Mouse (Mus musculus) lung, embryonic 14.5 days (tissue): Measurements from ENCODE around the gene Pknox1. TPM values are rescaled to one million over a fixed set of nuclear protein-coding genes. Genes with fewer than 3 reads are reported as not detected.

Source experiments
- ATAC-seq: fragments of 200-750 bp; cut with Nextera tagmentation; 2 replicates; pipeline ENCODE4 v1.8.0; 2017; ENCODE audit warnings: mild to moderate bottlenecking, moderate TSS enrichment, moderate library complexity; ENCODE audit not compliant: insufficient read depth
- DNase-seq: peaks from one replicate; pipeline ENCODE4 v3.0.0-alpha.2; 2015
- H3K27ac ChIP-seq: fragments of 300-500 bp; sonication (generic); 2 replicates; pipeline ENCODE4 v1.5.1; 2014; ENCODE audit warnings: low read depth, mild to moderate bottlenecking, moderate library complexity
- H3K27me3 ChIP-seq: fragments of 300-500 bp; sonication (generic); 2 replicates; pipeline ENCODE4 v1.6.1; 2014; ENCODE audit warnings: low read length, control low read depth; ENCODE audit not compliant: insufficient read depth
- H3K36me3 ChIP-seq: fragments of 300-500 bp; sonication (generic); 2 replicates; pipeline ENCODE4 v1.6.1; 2014; ENCODE audit warnings: control low read depth; ENCODE audit not compliant: insufficient read depth
- H3K4me1 ChIP-seq: fragments of 300-500 bp; sonication (generic); 2 replicates; pipeline ENCODE4 v1.6.1; 2014; ENCODE audit warnings: antibody characterized with exemption, control low read depth; ENCODE audit not compliant: insufficient read depth
- H3K4me2 ChIP-seq: fragments of 300-500 bp; sonication (generic); 2 replicates; pipeline ENCODE4 v1.6.1; 2014; ENCODE audit warnings: mild to moderate bottlenecking
- H3K4me3 ChIP-seq: fragments of 300-500 bp; sonication (generic); 2 replicates; pipeline ENCODE4 v1.5.1; 2014; ENCODE audit warnings: low read depth, low read length
- H3K9ac ChIP-seq: fragments of 300-500 bp; sonication (generic); 2 replicates; pipeline ENCODE4 v1.6.1; 2014
- H3K9me3 ChIP-seq: fragments of 300-500 bp; sonication (generic); 2 replicates; pipeline ENCODE4 v1.6.1; 2016; ENCODE audit warnings: low read depth, low read length, control low read depth
- CTCF ChIP-seq: IDR thresholded peaks from 2 replicates; pipeline ENCODE4 v1.5.1; 2016; ENCODE audit warnings: antibody characterized with exemption, low read depth
- WGBS: fragments of 180-500 bp; shearing (Covaris S2); extraction: QIAGEN DNeasy Blood & Tissue Kit; methylation state at CpG from one replicate; pipeline ENCODE4 v1.1.7; 2014; 5-methylcytosine and 5-hydroxymethylcytosine counted together
- polyA plus RNA-seq: library from polyadenylated mRNA; unstranded; fragments of >200 nt; fragmentation: Nextera tagmentation; extraction: Ambion mirVana; gene quantifications from 2 replicates; pipeline ENCODE4 v1.2.1, GENCODE M21; 2014

Gene Pknox1
- polyA plus RNA-seq, 1 experiment from 2014 or later = 54.1 TPM

GRCm38 (mm10) chr17:31613086-31613755 is 48.7 kb downstream of the Pknox1 start:
- Histone ChIP-seq H3K9me3 (no peaks in the 10 kb centered on the region), H3K4me3 (no peak overlapping the region), H3K27ac (no peak overlapping the region), H3K27me3 (no peaks in the 10 kb centered on the region), H3K9ac (no peak overlapping the region), H3K36me3 (0 out of 2 replicates have a peak, but pooled peaks cover 4% of the 10 kb centered on the region), H3K4me2 (no peak overlapping the region), H3K4me1 (no peaks in the 10 kb centered on the region)
- TF ChIP-seq CTCF = no peak
- DNase-seq (peak; percentile 50), ATAC-seq (no peak)
- WGBS = 52% methylated on average over 4 of the region's 4 CpGs

- Histone ChIP-seq H3K27me3 (no peaks in the 10 kb centered on the region), H3K4me3 (no peak overlapping the region), H3K27ac (no peak overlapping the region), H3K9me3 (no peaks in the 10 kb centered on the region), H3K4me1 (no peaks in the 10 kb centered on the region), H3K36me3 (no peaks in the 10 kb centered on the region), H3K9ac (no peak overlapping the region), H3K4me2 (no peak overlapping the region)
- WGBS = 84% methylated on average over 4 of the region's 4 CpGs
- DNase-seq (no peak), ATAC-seq (no peak)
- TF ChIP-seq CTCF = no peak
Measured at GRCm38 (mm10) chr17:31623101-31623500, 58.6 kb downstream of the Pknox1 start.

GRCm38 (mm10) chr17:31627961-31628360 is 63.4 kb downstream of the Pknox1 start:
- no peak for TF ChIP-seq CTCF
- H3K4me3 ChIP-seq = no peak overlapping the region
- H3K27ac ChIP-seq = no peak overlapping the region
- no peaks in the 10 kb centered on the region for H3K4me1 ChIP-seq
- no peaks in the 10 kb centered on the region for H3K36me3 ChIP-seq
- H3K27me3 ChIP-seq = no peaks in the 10 kb centered on the region
- WGBS = 92% methylated on average over 2 of the region's 2 CpGs
- no peak for ATAC-seq
- no peaks in the 10 kb centered on the region for H3K9me3 ChIP-seq
- no peak for DNase-seq
- no peak overlapping the region for H3K4me2 ChIP-seq
- H3K9ac ChIP-seq = no peak overlapping the region

- Histone ChIP-seq H3K4me3 (no peak overlapping the region), H3K27me3 (peaks cover 14% of the 10 kb centered on the region), H3K4me2 (no peak overlapping the region), H3K9me3 (no peaks in the 10 kb centered on the region), H3K9ac (no peak overlapping the region), H3K36me3 (no peaks in the 10 kb centered on the region), H3K27ac (no peak overlapping the region), H3K4me1 (no peaks in the 10 kb centered on the region)
- WGBS = 69% methylated on average over 10 of the region's 10 CpGs
- no peak for TF ChIP-seq CTCF
- ATAC-seq (no peak), DNase-seq (no peak)
Measured at GRCm38 (mm10) chr17:31631081-31631800, 66.7 kb downstream of the Pknox1 start.

- Histone ChIP-seq H3K4me3 (no peak overlapping the region), H3K9me3 (no peaks in the 10 kb centered on the region), H3K27me3 (peaks cover 22% of the 10 kb centered on the region), H3K4me2 (no peak overlapping the region), H3K4me1 (no peaks in the 10 kb centered on the region), H3K27ac (no peak overlapping the region), H3K9ac (no peak overlapping the region), H3K36me3 (no peaks in the 10 kb centered on the region)
- TF ChIP-seq CTCF = no peak
- DNase-seq (no peak), ATAC-seq (no peak)
- 64% methylated on average over 6 of the region's 6 CpGs for WGBS
Measured at GRCm38 (mm10) chr17:31633007-31633406, 68.5 kb downstream of the Pknox1 start.

GRCm38 (mm10) chr17:31634896-31635295 is 70.4 kb downstream of the Pknox1 start:
- Histone ChIP-seq H3K36me3 (no peaks in the 10 kb centered on the region), H3K9me3 (no peaks in the 10 kb centered on the region), H3K4me3 (no peak overlapping the region), H3K9ac (no peak overlapping the region), H3K4me1 (no peaks in the 10 kb centered on the region), H3K27me3 (peaks cover 22% of the 10 kb centered on the region), H3K4me2 (no peak overlapping the region), H3K27ac (no peak overlapping the region)
- no peak for TF ChIP-seq CTCF
- DNase-seq (no peak), ATAC-seq (no peak)
- 81% methylated on average over 5 of the region's 5 CpGs for WGBS

- no peaks in the 10 kb centered on the region for H3K4me1 ChIP-seq
- H3K9ac ChIP-seq = no peak overlapping the region
- WGBS = 46% methylated on average over 11 of the region's 11 CpGs
- peaks cover 22% of the 10 kb centered on the region for H3K27me3 ChIP-seq
- no peaks in the 10 kb centered on the region for H3K36me3 ChIP-seq
- no peak for TF ChIP-seq CTCF
- ATAC-seq = no peak
- DNase-seq = no peak
- H3K4me3 ChIP-seq = 0 out of 2 replicates have a peak overlapping the region, but pooled peaks have one; percentile 50
- no peak overlapping the region for H3K27ac ChIP-seq
- no peaks in the 10 kb centered on the region for H3K9me3 ChIP-seq
- peak overlapping the region; percentile 99 for H3K4me2 ChIP-seq
Measured at GRCm38 (mm10) chr17:31635781-31636180, 71.2 kb downstream of the Pknox1 start.
